20 mouse cellular contexts compared by ENCODE assay signal in genomic region chr5:52609672-52610071, GRCm38 (mm10). TPM values are rescaled to one million over a fixed set of nuclear protein-coding genes. Genes with fewer than 3 reads are reported as not detected.
DNase-seq lines count a peak whose midpoint lies in the region; ATAC-seq and TF ChIP-seq lines count a peak whose summit lies in the region.
"Had no signal": no experiment of that assay in that cellular context is flagged by ENCODE, and none has a peak within 500 bp of the region (broad histone marks: within the 10 kb centered on the region; RNA-seq: fewer than 3 reads in every experiment).

No protein-coding gene starts in this region.

- peaks cover 11% of the 10 kb centered on the region for H3K9me3 ChIP-seq in embryonic facial prominence, embryonic 14.5 days (ENCODE audit: control insufficient read depth, low read length)
- 0 out of 2 replicates have a peak, but pooled peaks cover 4% of the 10 kb centered on the region for H3K9me3 ChIP-seq in embryonic facial prominence, embryonic 10.5 days
- H3K9me3 ChIP-seq: kidney, embryonic 15.5 days had no signal

- H3K27me3 ChIP-seq in embryonic facial prominence, embryonic 14.5 days (replicated peaks; ENCODE audit: control insufficient read depth, insufficient read depth, low read length): no peaks in the 10 kb centered on the region
- H3K27me3 ChIP-seq in embryonic facial prominence, embryonic 10.5 days (replicated peaks; ENCODE audit: low read depth, poor library complexity, severe bottlenecking): no peaks in the 10 kb centered on the region
- H3K27me3 ChIP-seq: embryonic facial prominence, embryonic 12.5 days; hindbrain, embryonic 15.5 days; kidney, embryonic 15.5 days had no signal

- H3K4me2 ChIP-seq in embryonic facial prominence, embryonic 14.5 days (ENCODE audit: low read depth, low read length): no peak overlapping the region
- H3K4me2 ChIP-seq: embryonic facial prominence, embryonic 12.5 days; hindbrain, embryonic 15.5 days; kidney, embryonic 15.5 days; limb, embryonic 12.5 days had no signal

- no peak overlapping the region for H3K4me3 ChIP-seq in embryonic facial prominence, embryonic 14.5 days (ENCODE audit: low read depth, low read length)
- no peak overlapping the region for H3K4me3 ChIP-seq in embryonic facial prominence, embryonic 10.5 days
- H3K4me3 ChIP-seq in left cerebral cortex, adult 2 months: no peak overlapping the region
- H3K4me3 ChIP-seq: embryonic facial prominence, embryonic 12.5 days; hindbrain, embryonic 15.5 days; kidney, embryonic 15.5 days; limb, embryonic 12.5 days; megakaryocyte, embryonic 14.5 days had no signal

- DNase-seq in embryonic facial prominence, embryonic 14.5 days (ENCODE audit: low spot score): peak; percentile 43
- DNase-seq in embryonic facial prominence, embryonic 10.5 days (ENCODE audit: low spot score): no peak
- peak; percentile 34 for DNase-seq in thymus, postnatal 14 days
- DNase-seq in thymus, adult 18-20 months: no peak
- peak; percentile 59 for DNase-seq in adrenal gland, postnatal 25 days
- DNase-seq in thymus, postnatal 36 days: peak; percentile 18 to 33
- no peak for DNase-seq in left cerebral cortex, adult 2 months (ENCODE audit: extremely low spot score in 1 of 2, low spot score in 2 of 2)
- no peak for DNase-seq in left cerebral cortex, adult 18-20 months (ENCODE audit: low spot score in 2 of 2)
- DNase-seq: gastrocnemius, postnatal 25 days; layer of hippocampus, postnatal 36 days; retina, postnatal 1 day had no signal

- 63% methylated on average over 10 of the region's 10 CpGs for WGBS in embryonic facial prominence, embryonic 14.5 days
- WGBS in embryonic facial prominence, embryonic 10.5 days: 90% methylated on average over 10 of the region's 10 CpGs

- peaks cover 4% of the 10 kb centered on the region for H3K4me1 ChIP-seq in embryonic facial prominence, embryonic 14.5 days (ENCODE audit: control insufficient read depth, insufficient read depth, low read length)
- H3K4me1 ChIP-seq in embryonic facial prominence, embryonic 10.5 days: peaks cover 2% of the 10 kb centered on the region
- H3K4me1 ChIP-seq: hindbrain, embryonic 15.5 days; kidney, embryonic 15.5 days; megakaryocyte, embryonic 14.5 days had no signal

- H3K36me3 ChIP-seq in embryonic facial prominence, embryonic 14.5 days (ENCODE audit: control insufficient read depth, insufficient read depth, low read length): no peaks in the 10 kb centered on the region
- H3K36me3 ChIP-seq in embryonic facial prominence, embryonic 10.5 days (replicated peaks): no peaks in the 10 kb centered on the region
- H3K36me3 ChIP-seq: embryonic facial prominence, embryonic 12.5 days; hindbrain, embryonic 15.5 days; kidney, embryonic 15.5 days; limb, embryonic 12.5 days had no signal

- H3K9ac ChIP-seq in embryonic facial prominence, embryonic 14.5 days (ENCODE audit: low read depth, low read length): no peak overlapping the region
- H3K9ac ChIP-seq: embryonic facial prominence, embryonic 12.5 days; hindbrain, embryonic 15.5 days; kidney, embryonic 15.5 days; limb, embryonic 12.5 days; liver, embryonic 14.5 days had no signal

- 0 out of 2 replicates have a peak, but pooled peaks have one; percentile 42 for ATAC-seq in embryonic facial prominence, embryonic 14.5 days (ENCODE audit: low read depth)
- ATAC-seq: intestine, embryonic 16.5 days; midbrain, embryonic 16.5 days had no signal

- intact Hi-C loops in left cerebral cortex, adult 2 months (cut with DNase I): no loop called here

- no peak for TF ChIP-seq CTCF in left cerebral cortex, adult 2 months (IDR thresholded peaks at IDR 0.05)

- H3K27ac ChIP-seq in embryonic facial prominence, embryonic 14.5 days (replicated peaks; ENCODE audit: low read depth, low read length): no peak overlapping the region
- no peak overlapping the region for H3K27ac ChIP-seq in embryonic facial prominence, embryonic 10.5 days (replicated peaks)
- no peak overlapping the region for H3K27ac ChIP-seq in left cerebral cortex, adult 2 months
- H3K27ac ChIP-seq: embryonic facial prominence, embryonic 12.5 days; hindbrain, embryonic 15.5 days; kidney, embryonic 15.5 days; limb, embryonic 12.5 days; liver, embryonic 14.5 days had no signal

RNA-seq across cellular contexts. Expression of gene Lgi2, which starts 43.4 kb away (rescaled TPM):
- 9.6 and 9.8 TPM in 2 replicates for polyA plus RNA-seq in embryonic facial prominence, embryonic 14.5 days (2014; fragmentation: Nextera tagmentation; extraction: Ambion mirVana)
- 1.7 and 2.0 TPM in 2 replicates for polyA plus RNA-seq in embryonic facial prominence, embryonic 10.5 days (2016; fragmentation: Nextera tagmentation; extraction: Ambion mirVana)
- 0.46 and 0.52 TPM in 2 replicates for total RNA-seq in adrenal gland, postnatal 25 days (2021)
- 10 to 100 TPM; 47.0 to 51.3 TPM for total RNA-seq in left cerebral cortex, adult 2 months (2021)
- total RNA-seq in left cerebral cortex, adult 18-20 months (2021): 10 to 100 TPM; 45.5 to 51.1 TPM
- total RNA-seq: MEL had no signal

RNA-seq across cellular contexts. Expression of gene Sepsecs, which starts 59.8 kb away (rescaled TPM):
- 9.2 and 9.8 TPM in 2 replicates for polyA plus RNA-seq in embryonic facial prominence, embryonic 14.5 days (2014; fragmentation: Nextera tagmentation; extraction: Ambion mirVana)
- polyA plus RNA-seq in embryonic facial prominence, embryonic 10.5 days (2016; fragmentation: Nextera tagmentation; extraction: Ambion mirVana): 8.9 and 9.3 TPM in 2 replicates
- 18.4 and 20.7 TPM in 2 replicates for total RNA-seq in adrenal gland, postnatal 25 days (2021)
- 10 to 100 TPM; 10.9 to 11.7 TPM for total RNA-seq in left cerebral cortex, adult 2 months (2021)
- total RNA-seq in left cerebral cortex, adult 18-20 months (2021): 1 to 10 TPM; 8.2 to 8.9 TPM

Comparison
In these comparisons a context has a peak if more than half of its experiments do, and no peak if none do; other contexts are left out.
1. DNase-seq: peak in embryonic facial prominence, embryonic 14.5 days (single experiment), thymus, postnatal 14 days (single experiment), adrenal gland, postnatal 25 days (single experiment) and thymus, postnatal 36 days (2 of 2); none in embryonic facial prominence, embryonic 10.5 days (single experiment), thymus, adult 18-20 months (0 of 2), left cerebral cortex, adult 2 months (0 of 2) and left cerebral cortex, adult 18-20 months (0 of 2).
2. RNA of gene Lgi2, which starts 43.4 kb away (total RNA-seq): 47.0 to 51.3 TPM in left cerebral cortex, adult 2 months and 45.5 to 51.1 TPM in left cerebral cortex, adult 18-20 months; 0.46 to 0.52 TPM in adrenal gland, postnatal 25 days; every median in the first group is over 10 times any median in the second.